Mouse (Mus musculus): ENCODE data around the gene Bnc2.

- no peak for TF ChIP-seq CTCF (IDR thresholded peaks at IDR 0.05; ENCODE audit: extremely low read depth, insufficient read depth, low read length)
- no peak for TF ChIP-seq POLR2A (IDR thresholded peaks at IDR 0.05; ENCODE audit: extremely low read depth, insufficient read depth, low read length)
Measured at GRCm38 (mm10) chr4:84329651-84330050, 345.4 kb downstream of the Bnc2 start.
